In genomic region chr17:56071126-56071525, GRCm38 (mm10) we compare ENCODE assay signal across 24 mouse cellular contexts. TPM values are rescaled to one million over a fixed set of nuclear protein-coding genes. Genes with fewer than 3 reads are reported as not detected.
DNase-seq lines count a peak whose midpoint lies in the region; ATAC-seq and TF ChIP-seq lines count a peak whose summit lies in the region.
"Had no signal": no experiment of that assay in that cellular context is flagged by ENCODE, and none has a peak within 500 bp of the region (broad histone marks: within the 10 kb centered on the region; RNA-seq: fewer than 3 reads in every experiment).

No protein-coding gene starts in this region.

- no peaks in the 10 kb centered on the region for H3K27me3 ChIP-seq in midbrain, embryonic 11.5 days (ENCODE audit: control insufficient read depth, insufficient read depth, low read length)
- H3K27me3 ChIP-seq in midbrain, embryonic 14.5 days (ENCODE audit: control insufficient read depth, insufficient read depth, low read length), result no peaks in the 10 kb centered on the region
- H3K27me3 ChIP-seq in CH12.LX (replicated peaks), result no peaks in the 10 kb centered on the region
- H3K27me3 ChIP-seq in MEL (ENCODE audit: control insufficient read depth in 1 of 2, insufficient read depth in 2 of 2, low read length in 2 of 2), result no peaks in the 10 kb centered on the region
- no peaks in the 10 kb centered on the region for H3K27me3 ChIP-seq in forebrain, embryonic 11.5 days (ENCODE audit: control insufficient read depth, insufficient read depth, low read length)
- no peaks in the 10 kb centered on the region for H3K27me3 ChIP-seq in heart, embryonic 11.5 days (ENCODE audit: control insufficient read depth, insufficient read depth, low read length)
- H3K27me3 ChIP-seq: Patski had no signal

- H3K27ac ChIP-seq in midbrain, embryonic 11.5 days (ENCODE audit: low read depth, low read length), result no peak overlapping the region
- no peak overlapping the region for H3K27ac ChIP-seq in midbrain, embryonic 14.5 days (replicated peaks; ENCODE audit: low read depth, low read length)
- H3K27ac ChIP-seq in CH12.LX (ENCODE audit: insufficient read depth, low read depth), result no peak overlapping the region
- no peak overlapping the region for H3K27ac ChIP-seq in MEL (ENCODE audit: control insufficient read depth, low read depth, low read length)
- H3K27ac ChIP-seq in forebrain, embryonic 11.5 days (ENCODE audit: low read depth, low read length), result no peak overlapping the region
- H3K27ac ChIP-seq in heart, embryonic 11.5 days (ENCODE audit: low read depth, low read length), result no peak overlapping the region

- TF ChIP-seq CTCF in CH12.LX (conservative IDR thresholded peaks at IDR 0.05 in 1 of 2, IDR thresholded peaks at IDR 0.05 in 1 of 2; ENCODE audit: low read depth in 2 of 2, low read length in 2 of 2) (no peak), MEL (IDR thresholded peaks at IDR 0.05 in 2 of 3, conservative IDR thresholded peaks at IDR 0.05 in 1 of 3; ENCODE audit: control insufficient read depth in 1 of 3, insufficient read depth in 1 of 3, low read depth in 2 of 3, low read length in 3 of 3, poor library complexity in 1 of 3, severe bottlenecking in 1 of 3) (no peak)

- no peak overlapping the region for H3K9ac ChIP-seq in midbrain, embryonic 11.5 days (ENCODE audit: low read length)
- H3K9ac ChIP-seq in midbrain, embryonic 14.5 days (replicated peaks; ENCODE audit: low read length), result no peak overlapping the region
- no peak overlapping the region for H3K9ac ChIP-seq in CH12.LX (ENCODE audit: insufficient read depth, low read depth)
- no peak overlapping the region for H3K9ac ChIP-seq in MEL (ENCODE audit: control insufficient read depth, low read depth, low read length, poor library complexity, severe bottlenecking)
- H3K9ac ChIP-seq in forebrain, embryonic 11.5 days (ENCODE audit: low read length), result no peak overlapping the region
- no peak overlapping the region for H3K9ac ChIP-seq in heart, embryonic 11.5 days (ENCODE audit: low read depth, low read length)

- H3K79me2 ChIP-seq in CH12.LX (replicated peaks; ENCODE audit: control insufficient read depth, extremely low read depth, insufficient read depth, poor library complexity, severe bottlenecking), result no peaks in the 10 kb centered on the region; the same call in 1 of the 2 replicates
- peaks cover 2% of the 10 kb centered on the region; the same call in 1 of the 2 replicates for H3K79me2 ChIP-seq in MEL (ENCODE audit: control insufficient read depth, insufficient read depth, low read length, poor library complexity)

- peaks cover 12% of the 10 kb centered on the region for H3K4me1 ChIP-seq in midbrain, embryonic 11.5 days (ENCODE audit: control insufficient read depth, insufficient read depth, low read length)
- H3K4me1 ChIP-seq in midbrain, embryonic 14.5 days (ENCODE audit: control insufficient read depth, insufficient read depth, low read length), result peaks cover 10% of the 10 kb centered on the region
- H3K4me1 ChIP-seq in CH12.LX (ENCODE audit: control insufficient read depth in 1 of 2, insufficient read depth in 2 of 2) (peaks cover 5 to 34% of the 10 kb centered on the region in 2 experiments; a peak in 3 of 4 replicates), MEL (ENCODE audit: control insufficient read depth in 1 of 2, insufficient read depth in 2 of 2, low read length in 2 of 2) (peaks cover 0 to 12% of the 10 kb centered on the region in 2 experiments; a peak in 1 of 4 replicates)
- H3K4me1 ChIP-seq in forebrain, embryonic 11.5 days (replicated peaks; ENCODE audit: control insufficient read depth, insufficient read depth, low read length), result peaks cover 13% of the 10 kb centered on the region; the same call in 1 of the 2 replicates
- peaks cover 9% of the 10 kb centered on the region for H3K4me1 ChIP-seq in heart, embryonic 11.5 days (ENCODE audit: control insufficient read depth, insufficient read depth, low read length)

- in situ Hi-C loops in CH12.LX (cut with MboI; ENCODE audit: low pct_ligation_motif_present, low pct_unique_long_range_greater_than_20kb, low sequenced_read_pairs), result no loop called here

- H3K36me3 ChIP-seq in midbrain, embryonic 11.5 days (ENCODE audit: control insufficient read depth, insufficient read depth, low read length), result peaks cover 39% of the 10 kb centered on the region
- H3K36me3 ChIP-seq in midbrain, embryonic 14.5 days (ENCODE audit: control insufficient read depth, insufficient read depth, low read length), result peaks cover 68% of the 10 kb centered on the region
- H3K36me3 ChIP-seq in CH12.LX (replicated peaks in 1 of 2; ENCODE audit: control insufficient read depth in 1 of 2, insufficient read depth in 1 of 2, low read length in 1 of 2) (peaks cover 63 to 72% of the 10 kb centered on the region in 2 experiments), MEL (ENCODE audit: control insufficient read depth in 1 of 2, insufficient read depth in 2 of 2, low read length in 2 of 2) (peaks cover 2 to 9% of the 10 kb centered on the region in 2 experiments; a peak in 3 of 4 replicates)
- H3K36me3 ChIP-seq in forebrain, embryonic 11.5 days (ENCODE audit: control insufficient read depth, insufficient read depth, low read length), result peaks cover 22% of the 10 kb centered on the region; the same call in 1 of the 2 replicates
- H3K36me3 ChIP-seq in heart, embryonic 11.5 days (ENCODE audit: control insufficient read depth, insufficient read depth, low read length), result peaks cover 52% of the 10 kb centered on the region

- no peak for ATAC-seq in midbrain, embryonic 11.5 days (ENCODE audit: low FRiP score)
- ATAC-seq in midbrain, embryonic 14.5 days (ENCODE audit: low FRiP score, low TSS enrichment), result no peak
- ATAC-seq in forebrain, embryonic 11.5 days (replicated peaks; ENCODE audit: low FRiP score), result no peak
- no peak for ATAC-seq in heart, embryonic 11.5 days (replicated peaks; ENCODE audit: insufficient number of reproducible peaks, low FRiP score, low TSS enrichment)
- ATAC-seq: activated CD4-positive, CD25-positive, alpha-beta regulatory T cell, adult 4 months; CD4-positive, CD25-positive, alpha-beta regulatory T cell, adult 4 months; Patski had no signal

- no peak overlapping the region for H3K4me2 ChIP-seq in midbrain, embryonic 11.5 days
- H3K4me2 ChIP-seq in midbrain, embryonic 14.5 days (ENCODE audit: low read length), result no peak overlapping the region
- no peak overlapping the region for H3K4me2 ChIP-seq in CH12.LX (ENCODE audit: insufficient read depth, low read depth, poor library complexity, severe bottlenecking)
- H3K4me2 ChIP-seq in forebrain, embryonic 11.5 days (ENCODE audit: low read depth, low read length, severe bottlenecking), result no peak overlapping the region
- no peak overlapping the region for H3K4me2 ChIP-seq in heart, embryonic 11.5 days

- no peak overlapping the region for H3K4me3 ChIP-seq in midbrain, embryonic 11.5 days (ENCODE audit: low read depth, low read length)
- H3K4me3 ChIP-seq in midbrain, embryonic 14.5 days (replicated peaks; ENCODE audit: low read depth, low read length), result no peak overlapping the region
- no peak overlapping the region for H3K4me3 ChIP-seq in CH12.LX (replicated peaks in 1 of 3; ENCODE audit: low read depth in 2 of 3, low read length in 2 of 3, poor library complexity in 1 of 3)
- H3K4me3 ChIP-seq in MEL (ENCODE audit: control insufficient read depth in 1 of 2, insufficient read depth in 1 of 2, low read depth in 2 of 2, low read length in 2 of 2), result no peak overlapping the region
- no peak overlapping the region for H3K4me3 ChIP-seq in forebrain, embryonic 11.5 days (ENCODE audit: low read depth, low read length)
- no peak overlapping the region for H3K4me3 ChIP-seq in heart, embryonic 11.5 days (ENCODE audit: low read depth, low read length)

- dilution Hi-C loops in CH12.LX (cut with MboI; ENCODE audit: extremely low pct_ligation_motif_present, extremely low pct_unique_long_range_greater_than_20kb, low sequenced_read_pairs), result no loop called here

- no peak for TF ChIP-seq EP300 in CH12.LX (IDR thresholded peaks at IDR 0.05; ENCODE audit: low read length)
- no peak for TF ChIP-seq EP300 in MEL (IDR thresholded peaks at IDR 0.05; ENCODE audit: low read depth in 1 of 2, low read length in 2 of 2)

- TF ChIP-seq RAD21 in CH12.LX (IDR thresholded peaks at IDR 0.05; ENCODE audit: low read depth, low read length) (no peak), MEL (IDR thresholded peaks at IDR 0.05; ENCODE audit: low read depth, low read length) (no peak)

- H3K9me3 ChIP-seq in midbrain, embryonic 11.5 days (ENCODE audit: control insufficient read depth, low read length), result no peaks in the 10 kb centered on the region
- H3K9me3 ChIP-seq in midbrain, embryonic 14.5 days (ENCODE audit: control insufficient read depth, low read length), result no peaks in the 10 kb centered on the region
- no peaks in the 10 kb centered on the region for H3K9me3 ChIP-seq in CH12.LX (replicated peaks; ENCODE audit: low read length)
- no peaks in the 10 kb centered on the region for H3K9me3 ChIP-seq in MEL (replicated peaks; ENCODE audit: insufficient read depth, low read length)
- H3K9me3 ChIP-seq in forebrain, embryonic 11.5 days (ENCODE audit: control insufficient read depth, low read length), result no peaks in the 10 kb centered on the region
- no peaks in the 10 kb centered on the region for H3K9me3 ChIP-seq in heart, embryonic 11.5 days (replicated peaks; ENCODE audit: control insufficient read depth, low read length)
- H3K9me3 ChIP-seq: G1E had no signal

- peak; percentile 75 for DNase-seq in midbrain, embryonic 11.5 days (ENCODE audit: low spot score, missing footprints)
- no peak for DNase-seq in midbrain, embryonic 14.5 days
- DNase-seq in 3T3-L1 (ENCODE audit: low read depth, low spot score) (peak; percentile 32), CH12.LX (ENCODE audit: extremely low read depth) (peak; percentile 20), MEL (ENCODE audit: low read depth, low spot score) (no peak)
- no peak for DNase-seq in forebrain, embryonic 11.5 days (ENCODE audit: low spot score)
- DNase-seq in gastrocnemius, postnatal 4 days (ENCODE audit: low spot score in 2 of 2), result no peak
- DNase-seq: adrenal gland, adult 2 months; adrenal gland, adult 8-10 months; adrenal gland, postnatal 10 days; adrenal gland, postnatal 14 days; adrenal gland, postnatal 25 days; adrenal gland, postnatal 36 days; B cell, adult 2 months; cerebellum, adult 11 months; cerebellum, adult 11-12 months; cerebellum, adult 18-20 months; cerebellum, adult 2 months; cerebellum, adult 8-10 months had no signal

- TF ChIP-seq POLR2A in CH12.LX (IDR thresholded peaks at IDR 0.05; ENCODE audit: low read depth, low read length), result 0 out of 2 replicates have a peak, but pooled peaks have one; percentile 16
- TF ChIP-seq POLR2A in MEL (IDR thresholded peaks at IDR 0.05; ENCODE audit: control insufficient read depth in 1 of 2, insufficient read depth in 1 of 2, low read depth in 1 of 2, low read length in 2 of 2, poor library complexity in 1 of 2), result no peak

RNA-seq across cellular contexts. Expression of gene Ubxn6, which starts 3.7 kb away (rescaled TPM):
- 43.2 and 48.4 TPM in 2 replicates for polyA plus RNA-seq in midbrain, embryonic 11.5 days (2014; fragmentation: Nextera tagmentation; extraction: Ambion mirVana)
- polyA plus RNA-seq in midbrain, embryonic 14.5 days (2014; fragmentation: Nextera tagmentation; extraction: Ambion mirVana), result 74.9 and 79.5 TPM in 2 replicates
- total RNA-seq in CH12.LX (2012; rRNA removed), result 26.8 and 27.8 TPM in 2 replicates
- total RNA-seq in CH12.LX (2014; rRNA removed), result 23.9 and 29.1 TPM in 2 replicates
- polyA plus RNA-seq in CH12.LX (2012; ENCODE audit: insufficient read length, low read depth), result 24.6 and 26.9 TPM in 2 replicates
- total RNA-seq in MEL (2012; rRNA removed), result 24.8 and 28.2 TPM in 2 replicates
- 10 to 100 TPM in 1 of 2 experiments, not detected in 1; 42.2 TPM for polyA plus RNA-seq in MEL (2012; ENCODE audit: insufficient read depth in 1 of 2, insufficient read length in 2 of 2, low read depth in 1 of 2, low replicate concordance in 2 of 2, missing spikeins in 1 of 2)
- polyA plus RNA-seq in forebrain, embryonic 11.5 days (2014; fragmentation: Nextera tagmentation; extraction: Ambion mirVana), result 39.0 and 43.2 TPM in 2 replicates
- 10 to 100 TPM; 45.7 to 46.1 TPM for total RNA-seq in gastrocnemius, postnatal 4 days (2021)
- polyA plus RNA-seq in heart, embryonic 11.5 days (2014; fragmentation: Nextera tagmentation; extraction: Ambion mirVana), result 37.3 and 39.4 TPM in 2 replicates

RNA-seq across cellular contexts. Expression of gene Hdgfl2, which starts 8.3 kb away (rescaled TPM):
- polyA plus RNA-seq in midbrain, embryonic 11.5 days (2014; fragmentation: Nextera tagmentation; extraction: Ambion mirVana), result 104 and 121 TPM in 2 replicates
- 106 and 113 TPM in 2 replicates for polyA plus RNA-seq in midbrain, embryonic 14.5 days (2014; fragmentation: Nextera tagmentation; extraction: Ambion mirVana)
- total RNA-seq in CH12.LX (2012; rRNA removed), result 68.9 and 79.9 TPM in 2 replicates
- 35.3 and 41.1 TPM in 2 replicates for total RNA-seq in CH12.LX (2014; rRNA removed)
- 93.6 and 126 TPM in 2 replicates for polyA plus RNA-seq in CH12.LX (2012; ENCODE audit: insufficient read length, low read depth)
- total RNA-seq in MEL (2012; rRNA removed), result 64.2 and 71.9 TPM in 2 replicates
- 100 to 1,000 TPM in 1 of 2 experiments, not detected in 1; 132 TPM for polyA plus RNA-seq in MEL (2012; ENCODE audit: insufficient read depth in 1 of 2, insufficient read length in 2 of 2, low read depth in 1 of 2, low replicate concordance in 2 of 2, missing spikeins in 1 of 2)
- polyA plus RNA-seq in forebrain, embryonic 11.5 days (2014; fragmentation: Nextera tagmentation; extraction: Ambion mirVana), result 150 and 152 TPM in 2 replicates
- total RNA-seq in gastrocnemius, postnatal 4 days (2021), result 10 to 100 TPM; 52.4 to 61.6 TPM
- 77.2 and 82.9 TPM in 2 replicates for polyA plus RNA-seq in heart, embryonic 11.5 days (2014; fragmentation: Nextera tagmentation; extraction: Ambion mirVana)

RNA-seq across cellular contexts. Expression of gene Chaf1a, which starts 30.9 kb away (rescaled TPM):
- 20.7 and 24.7 TPM in 2 replicates for polyA plus RNA-seq in midbrain, embryonic 11.5 days (2014; fragmentation: Nextera tagmentation; extraction: Ambion mirVana)
- polyA plus RNA-seq in midbrain, embryonic 14.5 days (2014; fragmentation: Nextera tagmentation; extraction: Ambion mirVana), result 3.3 and 4.8 TPM in 2 replicates
- total RNA-seq in CH12.LX (2012; rRNA removed) (39.3 and 55.0 TPM in 2 replicates), CH12.LX (2014; rRNA removed) (18.4 and 18.6 TPM in 2 replicates), MEL (2012; rRNA removed) (48.5 and 49.5 TPM in 2 replicates)
- polyA plus RNA-seq in CH12.LX (2012; ENCODE audit: insufficient read length, low read depth) (97.1 and 135 TPM in 2 replicates), MEL (2012; ENCODE audit: insufficient read depth in 1 of 2, insufficient read length in 2 of 2, low read depth in 1 of 2, low replicate concordance in 2 of 2, missing spikeins in 1 of 2) (100 to 1,000 TPM in 1 of 2 experiments, not detected in 1; 116 TPM)
- 38.0 and 38.6 TPM in 2 replicates for polyA plus RNA-seq in forebrain, embryonic 11.5 days (2014; fragmentation: Nextera tagmentation; extraction: Ambion mirVana)
- 10 to 100 TPM; 13.4 to 14.0 TPM for total RNA-seq in gastrocnemius, postnatal 4 days (2021)
- polyA plus RNA-seq in heart, embryonic 11.5 days (2014; fragmentation: Nextera tagmentation; extraction: Ambion mirVana), result 13.4 and 13.5 TPM in 2 replicates

RNA-seq across cellular contexts. Expression of gene Sh3gl1, which starts 34.7 kb away (rescaled TPM):
- 106 and 118 TPM in 2 replicates for polyA plus RNA-seq in midbrain, embryonic 11.5 days (2014; fragmentation: Nextera tagmentation; extraction: Ambion mirVana)
- polyA plus RNA-seq in midbrain, embryonic 14.5 days (2014; fragmentation: Nextera tagmentation; extraction: Ambion mirVana), result 96.2 and 96.3 TPM in 2 replicates
- total RNA-seq in CH12.LX (2012; rRNA removed), result 29.3 and 33.5 TPM in 2 replicates
- total RNA-seq in CH12.LX (2014; rRNA removed), result 38.0 and 39.4 TPM in 2 replicates
- polyA plus RNA-seq in CH12.LX (2012; ENCODE audit: insufficient read length, low read depth), result 32.1 and 39.0 TPM in 2 replicates
- total RNA-seq in MEL (2012; rRNA removed), result 36.7 and 41.0 TPM in 2 replicates
- 10 to 100 TPM in 1 of 2 experiments, not detected in 1; 78.4 TPM for polyA plus RNA-seq in MEL (2012; ENCODE audit: insufficient read depth in 1 of 2, insufficient read length in 2 of 2, low read depth in 1 of 2, low replicate concordance in 2 of 2, missing spikeins in 1 of 2)
- polyA plus RNA-seq in forebrain, embryonic 11.5 days (2014; fragmentation: Nextera tagmentation; extraction: Ambion mirVana), result 129 and 133 TPM in 2 replicates
- 10 to 100 TPM; 56.0 to 59.9 TPM for total RNA-seq in gastrocnemius, postnatal 4 days (2021)
- polyA plus RNA-seq in heart, embryonic 11.5 days (2014; fragmentation: Nextera tagmentation; extraction: Ambion mirVana), result 89.9 and 90.6 TPM in 2 replicates

RNA-seq across cellular contexts. Expression of gene Plin4, which starts 38.5 kb away (rescaled TPM):
- 0.05 and 0.07 TPM in 2 replicates for polyA plus RNA-seq in midbrain, embryonic 11.5 days (2014; fragmentation: Nextera tagmentation; extraction: Ambion mirVana)
- polyA plus RNA-seq in midbrain, embryonic 14.5 days (2014; fragmentation: Nextera tagmentation; extraction: Ambion mirVana), result 0.13 TPM in 2 replicates
- total RNA-seq in CH12.LX (2012; rRNA removed), result 0.04 TPM in 2 replicates
- total RNA-seq in CH12.LX (2014; rRNA removed), result not detected in 2 replicates
- 0.04 TPM in 1 of 2 replicates, not detected in the other for polyA plus RNA-seq in CH12.LX (2012; ENCODE audit: insufficient read length, low read depth)
- total RNA-seq in MEL (2012; rRNA removed), result 0.08 and 0.10 TPM in 2 replicates
- polyA plus RNA-seq in MEL (2012; ENCODE audit: insufficient read depth in 1 of 2, insufficient read length in 2 of 2, low read depth in 1 of 2, low replicate concordance in 2 of 2, missing spikeins in 1 of 2), result under 1 TPM in 1 of 2 experiments, not detected in 1; 0.07 TPM
- 0.07 TPM in 2 replicates for polyA plus RNA-seq in forebrain, embryonic 11.5 days (2014; fragmentation: Nextera tagmentation; extraction: Ambion mirVana)
- 10 to 100 TPM; 60.0 to 80.1 TPM for total RNA-seq in gastrocnemius, postnatal 4 days (2021)
- 0.10 and 0.11 TPM in 2 replicates for polyA plus RNA-seq in heart, embryonic 11.5 days (2014; fragmentation: Nextera tagmentation; extraction: Ambion mirVana)
- polyA plus RNA-seq: CD4-positive, CD25-positive, alpha-beta regulatory T cell, adult 4 months; G1E had no signal

Comparison
In these comparisons a context has a peak if more than half of its experiments do, and no peak if none do; other contexts are left out.
1. DNase-seq: peak in midbrain, embryonic 11.5 days (single experiment), 3T3-L1 (single experiment) and CH12.LX (single experiment); none in midbrain, embryonic 14.5 days (single experiment), MEL (single experiment), forebrain, embryonic 11.5 days (single experiment) and gastrocnemius, postnatal 4 days (0 of 2).